Mouse (Mus musculus): ENCODE results near the gene Gm15448.
"Not testable (repeated sequence)": the region's sequence is repeated elsewhere in the genome, so short reads cannot be mapped to it uniquely, and the experiment has no call there.

- not testable (repeated sequence) for TF ChIP-seq CTCF, POLR2A (IDR thresholded peaks at IDR 0.05; ENCODE audit: insufficient read depth, low read depth, low read length)
These were observed 22.6 kb downstream of the Gm15448 start for GRCm38 (mm10) chr7:3802935-3803334.
